Mouse (Mus musculus) WW6 (cell line): Measurements from ENCODE around the gene Ccnb1.
A peak's percentile ranks its signal among the peaks of the same experiment; 100 is the strongest.
"Not testable (repeated sequence)": the region's sequence is repeated elsewhere in the genome, so short reads cannot be mapped to it uniquely, and the experiment has no call there.

ENCODE experiments used
- DNase-seq: peaks from one replicate; pipeline ENCODE4 v3.0.0-alpha.2; 2013; ENCODE audit warnings: low read depth, low spot score

Gene Ccnb1

GRCm38 (mm10) chr13:100786414-100786867 is at the start of gene Ccnb1:
Gene Ccnb1 (minus strand): TSS chr13:100786570.
- DNase-seq = peak; percentile 84

GRCm38 (mm10) chr13:100834777-100835176 is 48.4 kb upstream of the Ccnb1 start:
- no peak for DNase-seq

- DNase-seq = no peak
These were observed 47.3 kb upstream of the Ccnb1 start for GRCm38 (mm10) chr13:100833640-100834002.

- peak; percentile 99 for DNase-seq
These were observed 46.6 kb upstream of the Ccnb1 start, which contains the start of gene Slc30a5 for GRCm38 (mm10) chr13:100832741-100833639. Gene Slc30a5 (minus strand): TSS chr13:100833427.

GRCm38 (mm10) chr13:100832188-100832587 is 45.8 kb upstream of the Ccnb1 start:
- DNase-seq = no peak

GRCm38 (mm10) chr13:100831123-100831522 is 44.8 kb upstream of the Ccnb1 start:
- no peak for DNase-seq

- DNase-seq = no peak
These were observed 39.4 kb upstream of the Ccnb1 start for GRCm38 (mm10) chr13:100825627-100826410.

- no peak for DNase-seq
These were observed 38.5 kb upstream of the Ccnb1 start for GRCm38 (mm10) chr13:100824916-100825315.

GRCm38 (mm10) chr13:100824306-100824705 is 37.9 kb upstream of the Ccnb1 start:
- no peak for DNase-seq

- DNase-seq = no peak
These were observed 37.5 kb upstream of the Ccnb1 start for GRCm38 (mm10) chr13:100823863-100824262.

GRCm38 (mm10) chr13:100814451-100814850 is 28.1 kb upstream of the Ccnb1 start:
- DNase-seq = no peak

- DNase-seq = no peak
These were observed 19.4 kb upstream of the Ccnb1 start for GRCm38 (mm10) chr13:100805776-100806175.

GRCm38 (mm10) chr13:100797171-100797570 is 10.8 kb upstream of the Ccnb1 start:
- no peak for DNase-seq

- no peak for DNase-seq
These were observed 2.7 kb upstream of the Ccnb1 start for GRCm38 (mm10) chr13:100789083-100789482.

- DNase-seq = not testable (repeated sequence)
These were observed 1.7 kb upstream of the Ccnb1 start for GRCm38 (mm10) chr13:100788057-100788456.

GRCm38 (mm10) chr13:100787316-100788010 is 1.1 kb upstream of the Ccnb1 start:
- no peak for DNase-seq

GRCm38 (mm10) chr13:100785806-100786413 is 460 bp downstream of the Ccnb1 start:
- DNase-seq = no peak

GRCm38 (mm10) chr13:100777491-100777890 is 8.9 kb downstream of the Ccnb1 start:
- DNase-seq = no peak

GRCm38 (mm10) chr13:100776710-100777109 is 9.7 kb downstream of the Ccnb1 start:
- DNase-seq = no peak

GRCm38 (mm10) chr13:100776056-100776419 is 10.3 kb downstream of the Ccnb1 start:
- no peak for DNase-seq
